Mouse (Mus musculus) heart, adult 2 months (tissue): ENCODE results near the gene Ralgps2. TPM values are rescaled to one million over a fixed set of nuclear protein-coding genes. Genes with fewer than 3 reads are reported as not detected.

Source experiments
- DNase-seq, 2 experiments: peaks; one replicate each; pipeline ENCODE4 v3.0.0; 2021
- H3K27ac ChIP-seq: fragments of 200-600 bp; 2 replicates; pipeline ENCODE4 v1.8.1; 2022
- H3K27me3 ChIP-seq: fragments of 200-500 bp; 2 replicates; pipeline ENCODE4 v1.6.1; 2012; ENCODE audit warnings: mild to moderate bottlenecking, low read length, inconsistent platforms, mixed read lengths; ENCODE audit not compliant: control insufficient read depth, insufficient read depth
- H3K36me3 ChIP-seq: fragments of 200-500 bp; 2 replicates; pipeline ENCODE4 v1.6.1; 2012; ENCODE audit warnings: low read length, inconsistent platforms; ENCODE audit not compliant: control insufficient read depth, insufficient read depth
- H3K4me1 ChIP-seq: fragments of 200-500 bp; 2 replicates; pipeline ENCODE4 v1.6.1; 2011; ENCODE audit warnings: low read length; ENCODE audit not compliant: control insufficient read depth, insufficient read depth
- H3K4me3 ChIP-seq: fragments of 200-600 bp; 2 replicates; pipeline ENCODE4 v1.8.1; 2022
- H3K79me2 ChIP-seq: fragments of 200-500 bp; replicated peaks from 2 replicates; pipeline ENCODE4 v1.6.1; 2012; ENCODE audit warnings: mild to moderate bottlenecking, inconsistent platforms, low read length, moderate library complexity, mixed read lengths; ENCODE audit not compliant: control insufficient read depth, insufficient read depth
- H3K9ac ChIP-seq: fragments of 200-500 bp; 2 replicates; pipeline ENCODE4 v1.6.1; 2012; ENCODE audit warnings: low read depth, mild to moderate bottlenecking, control low read depth, inconsistent platforms, low read length, mixed read lengths
- CTCF ChIP-seq: fragments of 200-600 bp; IDR thresholded peaks from 2 replicates; pipeline ENCODE4 v1.8.1; 2022; ENCODE audit warnings: antibody characterized with exemption, mild to moderate bottlenecking, moderate library complexity
- EP300 ChIP-seq: fragments of 200-500 bp; IDR thresholded peaks from 2 replicates; pipeline ENCODE4 v1.6.1; 2011; ENCODE audit warnings: low read depth, low read length, control low read depth; ENCODE audit not compliant: insufficient read depth
- POLR2A ChIP-seq: fragments of 200-500 bp; IDR thresholded peaks from 2 replicates; pipeline ENCODE4 v1.6.1; 2011; ENCODE audit warnings: mild to moderate bottlenecking, low read depth, low read length, control low read depth; ENCODE audit not compliant: insufficient read depth
- WGBS: fragments of 180-500 bp; shearing (Covaris S2); methylation state at CpG from one replicate; pipeline ENCODE4 v1.1.7; 2018; 5-methylcytosine and 5-hydroxymethylcytosine counted together
- intact Hi-C: fragments of 180-260 bp; cut with DNase I; formaldehyde crosslinking; loops from one replicate; pipeline ENCODE4 v1.15.1; 2025
- long read RNA-seq: library from polyadenylated mRNA; stranded (forward); transcript quantifications from one replicate; pipeline ENCODE4 v2.0.0, GENCODE M21; 2021
- polyA plus RNA-seq: library from polyadenylated mRNA; depleted of rRNA; stranded (reverse); fragments of >200 nt; gene quantifications from 2 replicates; pipeline ENCODE4 v1.2.3, GENCODE M21; 2012; rRNA removed
- total RNA-seq, 2 experiments: library from RNA; stranded (reverse); gene quantifications; 2 replicates each; pipeline ENCODE4 v1.2.3; 2021

Ralgps2 gene
- total RNA-seq = 1 to 10 TPM; 8.1 TPM
- 3.5 and 4.9 TPM in 2 replicates for polyA plus RNA-seq
- long read RNA-seq, full-length matches to known transcripts = 4 of 4 reads
- long read RNA-seq, partial matches to known transcripts = 0 of 4 reads
- long read RNA-seq, other reads (novel, unspliced or antisense) = 0 of 4 reads

DNA sequence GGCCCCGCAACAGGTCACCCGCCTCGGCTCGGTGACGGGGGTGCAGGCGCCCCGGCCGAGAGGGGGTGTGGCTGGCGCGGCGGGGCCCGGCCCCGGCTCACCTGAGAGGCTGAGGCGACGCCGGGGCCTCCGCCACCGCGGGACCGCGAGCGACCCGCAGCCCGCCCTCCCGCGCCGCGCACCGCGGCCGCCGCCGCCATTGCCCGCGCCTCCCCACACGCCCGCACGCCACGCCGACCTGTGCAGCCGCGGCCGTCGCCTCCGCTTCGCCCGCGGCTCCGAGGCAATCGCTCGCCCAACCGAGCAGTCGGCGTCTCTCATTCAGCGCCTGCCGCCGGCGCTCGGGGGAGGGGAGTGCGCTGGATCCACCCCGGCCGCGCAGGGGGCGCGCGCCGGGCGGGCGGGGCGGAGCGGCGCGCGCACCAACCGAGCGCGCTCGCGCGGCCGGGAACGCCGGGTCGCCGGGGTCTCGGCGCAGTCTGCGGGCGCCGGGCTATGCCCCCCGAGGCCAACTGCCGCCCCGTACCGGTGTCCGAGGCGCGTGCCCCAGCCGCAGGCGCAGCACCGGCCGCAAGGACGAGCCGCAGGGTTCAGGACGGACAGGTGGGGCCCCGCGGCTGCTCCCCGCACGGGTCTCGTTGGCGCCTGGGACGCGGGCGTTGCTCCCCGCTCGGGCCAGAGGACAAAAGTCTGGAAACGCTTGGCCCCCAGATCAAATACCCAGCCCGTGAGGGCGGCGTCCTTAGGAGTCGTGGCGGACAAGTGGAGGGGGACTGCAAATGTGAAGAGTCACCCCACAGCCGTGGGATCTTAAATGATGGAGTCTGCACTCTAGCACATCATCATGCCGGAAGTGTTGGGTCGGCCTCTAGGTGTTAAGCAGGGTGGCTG lies at the start of gene Ralgps2:
TSS of gene Ralgps2 (minus strand) at position 376 of the 891 bp plus-strand sequence.
- no peaks in the 10 kb centered on the region for H3K27me3 ChIP-seq
- peak within 1 kb of the TSS; percentile 53 for H3K27ac ChIP-seq
- WGBS = under 1% methylated on average over 123 of the region's 124 CpGs
- peak within 1 kb of the TSS; percentile 80 for H3K9ac ChIP-seq
- TF ChIP-seq CTCF (no peak), EP300 (no peak), POLR2A (no peak)
- H3K4me3 ChIP-seq = peak within 1 kb of the TSS; percentile 74
- peak; percentile 71 to 78 for DNase-seq
- H3K36me3 ChIP-seq = no peaks in the 10 kb centered on the region
- intact Hi-C loops = no loop called here
- H3K4me1 ChIP-seq = no peaks in the 10 kb centered on the region
- no peaks in the 10 kb centered on the region; the same call in 1 of the 2 replicates for H3K79me2 ChIP-seq

DNA sequence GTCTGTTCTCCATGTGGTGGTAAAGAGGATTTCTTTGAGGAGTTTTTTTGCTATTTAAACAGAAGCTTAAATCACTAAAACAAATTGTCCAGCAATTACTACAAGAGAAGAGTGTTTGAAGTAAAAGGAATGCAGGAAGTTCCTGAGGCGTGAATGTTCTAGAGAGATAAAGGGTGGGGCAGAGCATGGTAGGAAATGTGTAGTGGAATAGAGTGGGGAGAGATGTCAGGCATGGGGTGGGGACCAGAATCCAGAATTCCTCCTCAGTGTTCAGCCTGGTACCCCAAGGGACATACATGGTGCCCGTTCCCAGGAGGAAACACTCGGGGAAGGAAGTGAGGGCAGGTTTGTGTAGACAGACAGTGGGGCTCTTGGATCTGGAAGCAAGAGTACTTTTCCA lies 48.1 kb upstream of the Ralgps2 start:
- H3K79me2 ChIP-seq = no peaks in the 10 kb centered on the region
- DNase-seq = no peak
- no peak overlapping the region for H3K9ac ChIP-seq
- H3K27ac ChIP-seq = no peak overlapping the region
- H3K4me3 ChIP-seq = no peak overlapping the region
- peaks cover 6% of the 10 kb centered on the region for H3K4me1 ChIP-seq
- 56% methylated on average over 3 of the region's 3 CpGs for WGBS
- intact Hi-C loops = no loop called here
- no peaks in the 10 kb centered on the region for H3K27me3 ChIP-seq
- no peaks in the 10 kb centered on the region for H3K36me3 ChIP-seq
- TF ChIP-seq CTCF (no peak), EP300 (no peak), POLR2A (no peak)

DNA sequence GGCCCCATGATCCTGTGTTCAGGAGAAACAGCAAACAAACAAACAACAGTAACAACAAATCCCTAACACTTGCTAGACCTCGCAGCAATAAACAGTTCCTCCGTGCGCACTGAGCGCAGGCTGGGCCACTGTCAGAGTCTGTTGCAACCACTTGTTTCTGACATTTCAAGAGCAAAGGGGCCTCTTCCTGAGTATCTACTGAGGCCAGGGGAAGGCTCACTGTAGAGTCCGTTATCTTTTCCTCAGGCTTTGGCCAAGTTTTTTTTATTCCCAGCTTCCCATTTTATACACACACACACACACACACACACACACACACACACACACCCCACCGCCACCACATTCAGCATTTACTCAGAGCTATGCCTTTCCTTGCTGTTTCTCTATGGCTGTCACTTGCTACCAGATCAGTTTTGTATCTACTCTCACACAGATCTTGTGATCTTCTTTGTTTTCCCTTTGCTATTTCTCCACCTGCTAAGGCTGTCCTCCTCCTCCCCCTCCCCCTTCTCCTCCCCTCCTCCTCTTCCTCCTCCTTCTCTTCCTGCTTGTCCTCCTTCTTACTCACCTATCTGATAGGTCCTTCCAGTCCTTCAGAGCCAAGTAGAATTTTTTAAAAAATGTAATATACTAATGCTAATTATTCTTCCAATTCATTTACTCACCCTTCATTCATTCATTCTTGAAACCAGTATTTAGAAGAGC lies 47.4 kb upstream of the Ralgps2 start:
- TF ChIP-seq EP300 (no peak), CTCF (no peak), POLR2A (no peak)
- intact Hi-C loops = no loop called here
- 34% methylated on average over 6 of the region's 6 CpGs for WGBS

DNA sequence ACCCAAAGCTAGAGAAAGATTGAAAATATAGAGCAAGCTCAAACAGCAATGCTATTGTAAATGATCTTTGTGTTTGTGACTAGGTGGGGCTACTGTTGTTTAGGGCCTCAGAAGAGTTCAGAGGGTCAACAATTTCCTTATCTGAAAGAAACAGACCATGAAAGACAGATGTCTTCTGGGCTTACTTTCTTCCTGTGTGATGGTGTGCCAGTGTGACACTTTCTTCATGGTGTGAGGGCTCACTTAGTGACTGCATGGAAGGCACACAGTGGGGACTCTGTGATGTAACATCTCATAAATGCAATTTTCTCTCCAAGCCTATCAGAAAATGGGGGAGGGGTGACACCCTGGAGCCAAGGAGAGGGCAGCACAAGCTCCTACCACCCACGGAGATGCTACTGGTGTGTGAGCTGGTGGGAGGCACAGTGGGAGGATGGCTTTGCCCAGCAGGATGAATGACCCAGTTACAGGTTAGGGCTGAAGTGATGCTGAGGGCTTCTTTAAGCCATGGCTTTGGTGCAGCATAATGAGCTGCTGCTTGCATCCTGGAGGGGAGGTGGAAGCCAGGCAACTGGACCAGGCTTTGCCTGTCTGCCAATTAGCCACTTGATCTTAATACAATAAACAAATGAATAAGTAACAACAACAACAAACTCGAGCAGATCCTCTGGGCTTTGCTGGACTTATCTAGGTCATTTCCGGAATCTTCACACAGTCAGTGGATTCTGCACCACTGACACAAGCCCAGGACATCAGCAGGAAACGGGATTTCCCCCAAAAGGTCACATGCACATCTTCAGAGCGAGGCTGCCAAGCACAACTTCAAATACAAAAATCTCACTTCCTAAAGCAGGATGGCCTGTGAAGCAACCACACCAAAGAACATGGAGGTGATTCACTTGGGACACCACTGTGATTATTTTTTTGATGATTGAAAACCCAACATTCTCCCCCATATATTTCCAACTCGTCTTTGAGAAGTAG lies 46.5 kb upstream of the Ralgps2 start:
- H3K27ac ChIP-seq = no peak overlapping the region
- peaks cover 6% of the 10 kb centered on the region for H3K4me1 ChIP-seq
- H3K9ac ChIP-seq = no peak overlapping the region
- H3K79me2 ChIP-seq = no peaks in the 10 kb centered on the region
- peak in 1 of 2 experiments; percentile 40 for DNase-seq
- H3K27me3 ChIP-seq = no peaks in the 10 kb centered on the region
- H3K36me3 ChIP-seq = no peaks in the 10 kb centered on the region
- H3K4me3 ChIP-seq = no peak overlapping the region
- no peak for TF ChIP-seq POLR2A
- TF ChIP-seq EP300 = 0 out of 2 replicates have a peak, but pooled peaks have one; percentile 6
- 27% methylated on average over 6 of the region's 6 CpGs for WGBS
- intact Hi-C loops = no loop called here

More for the DNA sequence above, 47.4 kb upstream of the Ralgps2 start:
- Histone ChIP-seq H3K36me3 (no peaks in the 10 kb centered on the region), H3K27me3 (no peaks in the 10 kb centered on the region), H3K79me2 (no peaks in the 10 kb centered on the region), H3K27ac (no peak overlapping the region), H3K4me3 (no peak overlapping the region), H3K4me1 (peaks cover 6% of the 10 kb centered on the region), H3K9ac (no peak overlapping the region)
- no peak for DNase-seq
